Mouse (Mus musculus) E14TG2a.4 (cell line): ENCODE data around the gene Tlx2.

Source experiments
- CTCF ChIP-seq: conservative IDR thresholded peaks from 2 replicates; pipeline ENCODE4 v1.5.1; 2014; ENCODE audit warnings: low read length
- POU5F1 ChIP-seq: IDR thresholded peaks from 2 replicates; pipeline ENCODE4 v1.6.1; 2014; ENCODE audit warnings: low read length, borderline replicate concordance

- TF ChIP-seq POU5F1 (no peak), CTCF (no peak)
Measured at GRCm38 (mm10) chr6:83057790-83058189, 12.3 kb downstream of the Tlx2 start, which contains the start of gene Dqx1.
